Mouse (Mus musculus): Measurements from ENCODE around the gene Nacad. TPM values are rescaled to one million over a fixed set of nuclear protein-coding genes. Genes with fewer than 3 reads are reported as not detected.
"Not testable (repeated sequence)": the region's sequence is repeated elsewhere in the genome, so short reads cannot be mapped to it uniquely, and the experiment has no call there.

Nacad gene
- polyA plus RNA-seq (2015; fragmentation: Nextera tagmentation; extraction: Ambion mirVana), result 103 and 106 TPM in 2 replicates

GRCm38 (mm10) chr11:6605491-6606399 is at the start of gene Nacad:
Gene Nacad, minus strand, starts transcription at chr11:6606053.
- H3K36me3 ChIP-seq (replicated peaks), result peaks cover 6% of the 10 kb centered on the region; the same call in 1 of the 2 replicates
- ATAC-seq (replicated peaks), result peak; percentile 95
- H3K4me1 ChIP-seq, result peaks cover 53% of the 10 kb centered on the region
- no peaks in the 10 kb centered on the region for H3K27me3 ChIP-seq (replicated peaks)
- peak within 1 kb of the TSS; percentile 100 for H3K27ac ChIP-seq
- peak within 1 kb of the TSS; percentile 82 for H3K4me2 ChIP-seq
- WGBS, result 1% methylated on average over 37 of the region's 41 CpGs
- H3K4me3 ChIP-seq, result peak within 1 kb of the TSS; percentile 66
- peak within 1 kb of the TSS; percentile 82 for H3K9ac ChIP-seq
- no peaks in the 10 kb centered on the region for H3K9me3 ChIP-seq

GRCm38 (mm10) chr11:6654903-6655302 is 49.0 kb upstream of the Nacad start:
- H3K27me3 ChIP-seq (replicated peaks), result no peaks in the 10 kb centered on the region

DNA sequence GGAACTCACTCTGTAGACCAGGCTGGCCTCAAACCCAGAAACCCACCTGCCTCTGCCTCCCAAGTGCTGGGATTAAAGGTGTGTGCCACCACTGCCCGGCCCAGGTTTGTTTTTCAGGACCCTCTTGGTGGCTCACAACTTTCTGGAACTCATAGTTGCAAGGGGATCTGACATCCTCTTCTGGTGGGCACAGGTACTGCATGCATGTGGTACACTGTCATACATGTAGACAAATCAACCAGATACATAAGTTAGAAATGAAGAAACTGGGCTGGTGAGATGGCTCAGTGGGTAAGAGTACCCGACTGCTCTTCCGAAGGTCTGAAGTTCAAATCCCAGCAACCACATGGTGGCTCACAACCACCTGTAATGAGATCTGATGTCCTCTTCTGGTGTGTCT is 47.1 kb upstream of the Nacad start:
- WGBS, result 73% methylated on average over 3 of the region's 3 CpGs
- H3K36me3 ChIP-seq (replicated peaks); H3K4me2 ChIP-seq; H3K4me1 ChIP-seq; ATAC-seq (replicated peaks); H3K27ac ChIP-seq; H3K4me3 ChIP-seq; H3K9ac ChIP-seq; H3K27me3 ChIP-seq (replicated peaks); H3K9me3 ChIP-seq: not testable (repeated sequence)

More at GRCm38 (mm10) chr11:6654903-6655302, 49.0 kb upstream of the Nacad start:
- H3K4me2 ChIP-seq, result no peak overlapping the region
- H3K9ac ChIP-seq, result no peak overlapping the region
- H3K4me1 ChIP-seq, result peaks cover 10% of the 10 kb centered on the region
- peak; percentile 74 for ATAC-seq (replicated peaks)
- H3K36me3 ChIP-seq (replicated peaks), result no peaks in the 10 kb centered on the region
- no peak overlapping the region for H3K27ac ChIP-seq
- WGBS, result 0% methylated on average over 2 of the region's 2 CpGs
- H3K4me3 ChIP-seq, result no peak overlapping the region
- H3K9me3 ChIP-seq, result no peaks in the 10 kb centered on the region

- no peak overlapping the region for H3K9ac ChIP-seq
- H3K4me2 ChIP-seq, result no peak overlapping the region
- no peaks in the 10 kb centered on the region for H3K9me3 ChIP-seq
- H3K36me3 ChIP-seq (replicated peaks), result no peaks in the 10 kb centered on the region
- WGBS, result 67% methylated on average over 7 of the region's 7 CpGs
- H3K4me3 ChIP-seq, result no peak overlapping the region
- no peaks in the 10 kb centered on the region for H3K27me3 ChIP-seq (replicated peaks)
- H3K4me1 ChIP-seq, result no peaks in the 10 kb centered on the region
- no peak for ATAC-seq (replicated peaks)
- no peak overlapping the region for H3K27ac ChIP-seq
Observed at GRCm38 (mm10) chr11:6650519-6650918, 44.7 kb upstream of the Nacad start.

GRCm38 (mm10) chr11:6647831-6648724 is 42.2 kb upstream of the Nacad start:
- Histone ChIP-seq H3K27ac (no peak overlapping the region), H3K4me3 (no peak overlapping the region), H3K4me1 (no peaks in the 10 kb centered on the region), H3K9me3 (no peaks in the 10 kb centered on the region), H3K4me2 (no peak overlapping the region), H3K27me3 (replicated peaks) (no peaks in the 10 kb centered on the region), H3K36me3 (replicated peaks) (no peaks in the 10 kb centered on the region), H3K9ac (no peak overlapping the region)
- WGBS, result 58% methylated on average over 9 of the region's 9 CpGs
- ATAC-seq (replicated peaks), result no peak

DNA sequence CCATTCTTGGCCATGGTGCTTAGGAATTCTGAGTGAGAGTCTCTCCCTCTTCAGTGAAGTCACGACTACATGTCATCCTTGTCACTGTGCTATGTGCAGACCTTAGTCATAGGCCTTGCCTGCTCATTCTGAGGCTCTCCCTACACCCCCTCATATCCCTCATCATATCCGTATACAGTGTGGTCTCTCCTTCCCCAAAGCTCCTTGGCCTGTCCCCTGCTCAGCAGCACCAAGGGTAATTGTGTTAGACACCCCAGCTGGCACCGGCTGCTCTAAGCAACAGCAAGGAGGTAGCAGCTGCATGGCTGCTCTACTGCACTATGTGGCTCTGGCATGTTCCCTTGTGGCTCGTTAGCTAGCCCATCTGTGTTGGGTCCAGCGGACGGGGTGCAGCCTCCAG is 38.7 kb upstream of the Nacad start:
- no peaks in the 10 kb centered on the region for H3K27me3 ChIP-seq (replicated peaks)
- no peaks in the 10 kb centered on the region for H3K4me1 ChIP-seq
- H3K27ac ChIP-seq, result no peak overlapping the region
- H3K9me3 ChIP-seq, result no peaks in the 10 kb centered on the region
- no peaks in the 10 kb centered on the region for H3K36me3 ChIP-seq (replicated peaks)
- no peak overlapping the region for H3K4me3 ChIP-seq
- no peak overlapping the region for H3K4me2 ChIP-seq
- 65% methylated on average over 6 of the region's 6 CpGs for whole genome bisulfite sequencing
- ATAC-seq (replicated peaks), result peak; percentile 52
- H3K9ac ChIP-seq, result no peak overlapping the region

- 81% methylated on average over 6 of the region's 6 CpGs for WGBS
- Histone ChIP-seq H3K4me2 (no peak overlapping the region), H3K4me3 (no peak overlapping the region), H3K27me3 (replicated peaks) (no peaks in the 10 kb centered on the region), H3K36me3 (replicated peaks) (no peaks in the 10 kb centered on the region), H3K27ac (no peak overlapping the region), H3K4me1 (no peaks in the 10 kb centered on the region), H3K9ac (no peak overlapping the region), H3K9me3 (no peaks in the 10 kb centered on the region)
- ATAC-seq (replicated peaks), result no peak
Observed at GRCm38 (mm10) chr11:6639072-6639471, 33.2 kb upstream of the Nacad start.

- Histone ChIP-seq H3K4me1 (no peaks in the 10 kb centered on the region), H3K27me3 (replicated peaks) (no peaks in the 10 kb centered on the region), H3K4me2 (no peak within 1 kb of the TSS), H3K9me3 (no peaks in the 10 kb centered on the region), H3K9ac (no peak within 1 kb of the TSS), H3K4me3 (no peak within 1 kb of the TSS), H3K36me3 (replicated peaks) (no peaks in the 10 kb centered on the region), H3K27ac (no peak within 1 kb of the TSS)
- 93% methylated on average over 4 of the region's 4 CpGs for WGBS
- ATAC-seq (replicated peaks), result no peak
Observed at GRCm38 (mm10) chr11:6638537-6638936, 32.7 kb upstream of the Nacad start, which contains the start of gene Wap. Gene Wap, minus strand, starts transcription at chr11:6638637.

DNA sequence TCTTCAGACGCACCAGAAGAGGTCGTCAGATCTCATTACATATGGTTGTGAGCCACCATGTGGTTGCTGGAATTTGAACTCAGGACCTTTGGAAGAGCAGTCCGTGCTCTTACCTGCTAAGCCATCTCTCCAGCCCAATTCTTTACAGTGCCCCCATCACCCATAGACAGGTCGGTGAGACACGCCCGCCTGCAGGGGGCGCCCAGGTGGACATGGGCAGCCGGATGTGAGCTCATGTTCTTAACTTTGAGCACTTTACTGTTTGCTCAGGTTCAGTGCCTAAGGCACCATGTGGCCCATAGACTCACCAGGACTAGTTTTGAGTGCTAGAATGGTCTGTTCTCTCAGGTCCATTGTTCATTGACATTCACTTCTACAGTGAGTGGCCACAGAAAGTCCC is 30.3 kb upstream of the Nacad start:
- 73% methylated on average over 8 of the region's 8 CpGs for WGBS
- no peak for ATAC-seq (replicated peaks)
- Histone ChIP-seq H3K27me3 (replicated peaks) (no peaks in the 10 kb centered on the region), H3K4me1 (no peaks in the 10 kb centered on the region), H3K36me3 (replicated peaks) (no peaks in the 10 kb centered on the region), H3K9me3 (no peaks in the 10 kb centered on the region), H3K4me3 (no peak overlapping the region), H3K9ac (no peak overlapping the region), H3K4me2 (no peak overlapping the region), H3K27ac (no peak overlapping the region)

- Histone ChIP-seq H3K27me3 (replicated peaks) (no peaks in the 10 kb centered on the region), H3K27ac (no peak overlapping the region), H3K4me3 (no peak overlapping the region), H3K36me3 (replicated peaks) (no peaks in the 10 kb centered on the region), H3K4me1 (peaks cover 12% of the 10 kb centered on the region), H3K9ac (no peak overlapping the region), H3K9me3 (no peaks in the 10 kb centered on the region), H3K4me2 (no peak overlapping the region)
- ATAC-seq (replicated peaks), result no peak
Observed at GRCm38 (mm10) chr11:6629655-6630054, 23.8 kb upstream of the Nacad start.

DNA sequence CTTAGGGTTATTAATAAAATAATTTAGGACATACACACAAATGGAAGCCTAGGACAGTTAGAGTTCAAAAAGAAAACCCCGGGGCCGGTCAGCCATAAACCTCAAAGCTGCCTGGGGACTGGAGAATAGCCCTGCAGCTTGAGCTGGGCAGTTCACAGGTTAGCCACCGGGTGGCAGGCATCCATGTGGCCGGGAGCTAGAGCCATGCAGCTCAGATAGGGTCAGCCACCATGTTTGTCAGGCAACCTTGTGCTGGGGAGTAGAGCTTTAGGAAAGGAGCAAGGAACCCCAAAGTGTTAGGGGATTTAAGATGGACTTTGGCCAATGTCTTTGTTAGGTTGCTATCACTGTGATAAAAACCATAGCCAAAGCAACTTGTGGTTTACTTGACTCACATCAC is 22.7 kb upstream of the Nacad start:
- Histone ChIP-seq H3K9me3 (no peaks in the 10 kb centered on the region), H3K9ac (no peak overlapping the region), H3K27me3 (replicated peaks) (no peaks in the 10 kb centered on the region), H3K27ac (no peak overlapping the region), H3K4me2 (no peak overlapping the region), H3K4me3 (no peak overlapping the region), H3K4me1 (peaks cover 23% of the 10 kb centered on the region), H3K36me3 (replicated peaks) (no peaks in the 10 kb centered on the region; the same call in 1 of the 2 replicates)
- 25% methylated on average over 4 of the region's 4 CpGs for WGBS
- no peak for ATAC-seq (replicated peaks)

- no peak overlapping the region for H3K9ac ChIP-seq
- H3K27me3 ChIP-seq (replicated peaks), result no peaks in the 10 kb centered on the region
- 90% methylated on average over 4 of the region's 4 CpGs for WGBS
Observed at GRCm38 (mm10) chr11:6627731-6628130, 21.9 kb upstream of the Nacad start.

More at GRCm38 (mm10) chr11:6627731-6628130, 21.9 kb upstream of the Nacad start:
- Histone ChIP-seq H3K27ac (no peak overlapping the region), H3K4me1 (peaks cover 30% of the 10 kb centered on the region), H3K9me3 (no peaks in the 10 kb centered on the region), H3K4me3 (no peak overlapping the region), H3K4me2 (no peak overlapping the region), H3K36me3 (replicated peaks) (peaks cover 3% of the 10 kb centered on the region)
- no peak for ATAC-seq (replicated peaks)

Measured in midbrain, embryonic 15.5 days (tissue).